Mouse (Mus musculus) kidney, postnatal 10 days (tissue): Measurements from ENCODE around the gene Igsf21.

Source experiments
- DNase-seq: peaks from one replicate; pipeline ENCODE4 v3.0.0; 2021; ENCODE audit warnings: mixed read lengths

Igsf21 gene

DNA sequence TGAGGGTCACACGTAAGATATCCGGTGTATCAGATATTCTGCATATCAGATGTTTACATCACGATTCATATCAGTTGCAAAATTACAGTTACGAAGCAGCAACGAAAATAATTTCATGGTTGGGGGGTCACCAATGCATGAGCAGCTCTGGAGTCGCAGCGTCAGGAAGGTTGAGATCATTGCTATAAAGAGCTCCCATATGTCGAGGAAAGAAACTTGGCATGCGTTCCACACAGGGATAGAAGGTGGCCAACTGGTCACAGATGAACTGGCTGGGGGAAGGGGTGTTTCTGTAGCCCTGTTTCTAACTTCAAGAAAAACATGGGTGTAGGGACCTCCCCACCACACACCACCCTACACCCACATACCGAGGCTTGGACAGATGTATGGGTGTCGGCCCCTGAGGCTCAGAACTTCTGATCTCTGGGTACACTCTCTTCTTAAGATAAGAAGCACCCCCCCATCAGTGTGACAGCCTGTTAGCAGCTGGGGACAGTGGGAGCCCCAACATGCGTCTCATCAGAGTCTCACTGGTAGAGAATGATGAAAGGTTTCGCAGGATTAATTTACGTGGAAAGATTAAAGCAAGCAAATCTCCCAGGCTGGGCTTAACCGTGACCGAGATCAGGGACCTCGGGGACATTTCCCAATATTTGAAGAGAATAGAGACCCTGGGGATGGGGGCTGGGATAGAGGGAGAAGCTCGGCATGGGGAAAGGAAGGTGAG, 54.1 kb downstream of the Igsf21 start:
- DNase-seq, result no peak

DNA sequence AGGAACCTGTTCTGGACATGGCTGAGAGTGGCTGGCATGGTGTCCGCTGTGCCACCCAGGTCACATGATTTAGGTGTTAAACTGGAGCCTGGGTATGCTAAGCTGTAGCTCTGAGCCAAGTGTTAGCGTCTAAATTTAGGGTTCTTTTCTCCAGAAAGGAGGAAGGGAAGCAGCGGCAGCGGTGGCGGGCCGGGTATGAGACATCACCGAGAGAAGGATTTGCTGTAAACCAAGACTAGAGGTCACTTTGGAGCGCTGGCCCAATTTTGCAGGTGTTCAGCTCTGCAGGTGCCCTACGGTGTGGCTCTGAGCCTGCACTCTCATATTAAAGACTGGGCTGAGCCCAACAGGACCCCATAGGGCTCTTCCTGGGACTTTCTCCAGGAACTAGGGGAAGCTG, 57.0 kb downstream of the Igsf21 start:
- no peak for DNase-seq

DNA sequence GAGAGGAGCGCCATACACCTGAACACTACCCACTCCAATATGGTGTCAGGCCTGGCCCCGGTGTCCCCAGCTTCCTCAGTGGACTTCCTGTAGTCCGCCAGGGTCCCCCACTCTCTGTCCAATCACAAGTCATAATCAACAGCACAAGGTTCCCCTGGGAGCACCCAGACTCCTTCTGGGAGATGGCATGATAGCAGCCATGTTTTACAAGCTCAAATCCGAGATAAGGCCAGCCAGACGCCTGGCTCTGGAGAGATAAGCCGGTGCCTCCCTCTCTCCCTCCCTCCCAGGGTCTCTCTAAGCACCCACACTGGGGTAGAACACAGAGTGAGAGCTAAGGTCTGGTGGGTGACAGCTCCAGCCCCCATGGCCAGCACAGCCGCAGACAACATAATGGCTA, 58.0 kb downstream of the Igsf21 start:
- no peak for DNase-seq

DNA sequence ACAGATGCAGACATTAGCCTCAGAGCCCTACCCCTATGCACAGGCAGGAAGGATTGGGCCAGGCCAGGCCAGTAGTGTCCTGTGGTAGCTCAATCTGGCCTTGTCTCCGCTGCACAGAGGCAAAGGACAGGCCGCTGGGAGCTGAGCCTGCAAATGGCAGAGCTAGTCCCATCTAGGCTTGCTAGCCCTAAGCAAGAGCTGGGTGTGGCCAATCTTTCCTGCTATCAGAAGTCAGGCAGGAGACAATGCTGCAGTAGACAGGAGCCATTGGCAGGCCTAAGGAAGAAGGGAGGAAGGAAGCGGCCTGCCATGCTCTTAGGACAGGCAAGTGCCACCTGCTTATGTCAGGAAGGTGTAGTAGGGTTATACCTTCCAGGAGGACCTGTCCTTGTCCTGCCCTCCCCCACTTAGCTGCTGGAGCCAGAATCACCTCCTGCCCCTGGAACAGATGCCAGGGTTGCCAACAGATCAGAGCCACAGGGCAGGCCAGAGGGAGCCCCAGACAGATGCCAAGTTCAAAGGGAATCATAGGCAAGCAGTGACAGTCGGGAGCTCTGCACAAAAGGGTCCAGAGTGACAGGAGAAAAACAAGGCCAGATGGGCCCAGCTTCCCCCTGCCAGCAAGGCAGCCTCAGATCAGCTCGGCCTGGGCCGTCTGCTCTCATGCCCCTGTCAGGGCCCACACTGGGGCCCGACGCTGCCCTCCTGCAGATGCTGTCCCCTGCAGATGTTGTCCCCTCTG, 59.0 kb downstream of the Igsf21 start:
- DNase-seq, result no peak

DNA sequence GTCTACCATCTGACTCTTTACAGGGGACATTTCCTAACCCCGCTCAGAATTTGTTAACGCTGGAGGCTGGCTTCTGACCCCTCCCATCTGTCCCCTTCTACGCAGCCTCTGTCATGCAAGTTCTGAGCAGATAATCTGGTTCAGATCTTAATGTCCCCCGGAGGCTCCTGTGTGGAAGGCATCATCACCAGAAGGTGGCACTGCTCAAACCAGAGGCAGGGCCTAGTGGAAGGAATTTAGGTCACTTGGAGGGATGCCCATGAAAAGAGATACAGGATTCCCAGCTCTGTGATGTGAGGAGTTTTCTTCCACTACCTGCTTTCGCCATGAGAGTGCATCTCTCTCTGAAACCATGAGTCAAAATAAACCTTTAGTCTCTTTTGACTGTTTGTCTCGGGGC, 67.0 kb downstream of the Igsf21 start:
- DNase-seq, result no peak

DNA sequence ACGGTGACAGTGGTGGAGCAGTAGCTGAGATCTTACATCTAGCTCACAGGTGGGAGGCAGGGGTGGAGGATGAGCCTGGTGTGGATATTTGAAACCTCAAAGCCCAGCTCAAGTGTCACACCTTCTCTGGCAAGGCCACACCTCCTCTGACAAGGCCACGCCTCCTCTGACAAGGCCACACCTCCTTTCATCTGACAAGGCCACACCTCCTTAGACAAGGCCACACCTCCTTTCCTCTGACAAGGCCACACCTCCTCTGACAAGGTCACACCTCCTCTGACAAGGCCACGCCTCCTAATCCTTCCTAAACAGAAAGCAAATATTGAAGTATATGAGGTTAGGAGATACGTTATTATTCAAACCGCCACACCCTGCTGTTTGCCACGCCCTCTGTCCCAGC, 69.5 kb downstream of the Igsf21 start:
- DNase-seq, result no peak

DNA sequence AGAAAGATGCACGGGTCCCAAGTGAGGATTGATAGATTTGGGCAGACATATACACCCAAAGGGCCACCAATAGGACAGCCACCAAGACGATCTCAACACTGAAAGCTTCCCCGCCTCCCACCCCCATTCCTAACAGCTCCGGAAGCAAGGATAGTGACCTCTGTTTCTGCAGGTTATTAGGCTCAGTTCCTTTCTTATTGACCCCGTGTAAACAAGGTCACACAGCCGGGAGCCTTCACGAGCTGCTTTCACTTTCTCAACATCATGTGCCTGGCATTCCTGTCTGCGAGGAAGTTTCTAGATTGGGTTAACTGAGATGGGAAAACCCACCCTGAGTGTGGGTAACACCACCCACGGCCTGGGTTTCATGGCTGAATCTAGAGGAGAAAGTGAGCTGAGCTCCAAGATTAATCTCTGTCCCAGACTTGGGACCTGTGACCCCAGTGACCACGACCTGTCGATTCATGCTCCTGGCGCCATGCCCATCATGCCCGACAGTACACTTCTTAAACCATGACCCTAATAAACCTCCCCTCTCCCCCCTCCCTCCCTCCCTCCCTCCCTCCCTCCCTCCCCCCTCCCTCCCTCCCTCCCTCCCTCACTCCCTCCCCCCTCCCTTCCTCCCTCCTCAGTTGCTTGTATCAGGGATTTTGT, 72.7 kb downstream of the Igsf21 start:
- DNase-seq, result peak; percentile 20

DNA sequence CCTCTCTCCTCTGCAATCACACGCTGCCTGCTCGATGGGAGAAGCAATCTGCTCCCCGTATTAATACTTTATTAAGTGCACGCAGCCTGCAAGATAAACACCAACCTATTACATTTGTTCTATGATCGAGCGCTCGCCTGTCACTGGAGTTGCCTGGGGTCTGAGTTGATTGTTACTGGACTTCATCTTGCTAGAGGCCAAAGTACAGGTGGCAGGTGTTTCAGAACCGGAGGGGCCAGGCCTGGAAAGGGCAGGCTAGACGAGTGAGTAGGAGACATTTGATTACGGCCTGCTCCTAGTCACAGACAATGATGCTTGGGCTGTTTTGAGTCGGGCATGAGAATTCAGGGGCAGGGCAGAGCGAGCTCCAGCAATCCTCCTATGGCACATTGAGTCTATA, 73.5 kb downstream of the Igsf21 start:
- no peak for DNase-seq

DNA sequence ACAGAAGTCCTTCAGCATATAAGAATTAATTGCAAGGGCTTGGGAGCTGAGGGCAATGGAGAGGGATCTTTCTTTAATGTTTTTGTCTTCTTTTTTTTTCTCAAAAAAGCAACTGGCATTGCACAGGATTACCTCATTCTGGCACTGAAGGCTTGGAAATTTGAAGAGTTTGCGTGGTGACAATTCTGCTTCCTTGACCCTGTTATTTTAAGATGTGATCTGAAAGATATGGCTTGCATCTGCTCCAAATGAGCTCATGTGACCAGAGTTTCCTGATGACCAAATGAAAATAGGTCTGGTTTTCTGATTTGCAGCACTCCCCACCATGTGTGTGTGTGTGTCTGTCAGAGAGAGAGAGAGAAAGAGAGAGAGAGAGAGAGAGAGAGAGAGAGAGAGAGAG, 74.7 kb downstream of the Igsf21 start:
- DNase-seq, result no peak

DNA sequence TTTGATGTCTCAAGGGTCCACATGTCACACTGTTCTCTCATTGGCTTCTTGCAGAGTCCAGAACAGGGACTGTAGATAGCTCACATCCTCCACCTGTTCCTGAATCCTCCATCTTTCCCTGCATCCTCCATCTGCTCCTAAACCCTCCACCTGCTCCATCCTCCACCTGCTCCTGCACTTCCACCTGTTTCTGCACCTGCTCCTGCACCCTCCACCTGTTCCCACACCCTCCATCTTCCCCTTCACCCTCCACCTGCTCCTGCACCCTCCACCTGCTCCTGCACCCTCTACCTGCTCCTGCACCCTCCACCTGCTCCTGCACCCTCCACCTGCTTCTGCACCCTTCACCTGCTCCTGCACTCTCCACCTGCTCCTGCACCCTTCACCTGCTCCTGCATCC, 75.4 kb downstream of the Igsf21 start:
- no peak for DNase-seq

DNA sequence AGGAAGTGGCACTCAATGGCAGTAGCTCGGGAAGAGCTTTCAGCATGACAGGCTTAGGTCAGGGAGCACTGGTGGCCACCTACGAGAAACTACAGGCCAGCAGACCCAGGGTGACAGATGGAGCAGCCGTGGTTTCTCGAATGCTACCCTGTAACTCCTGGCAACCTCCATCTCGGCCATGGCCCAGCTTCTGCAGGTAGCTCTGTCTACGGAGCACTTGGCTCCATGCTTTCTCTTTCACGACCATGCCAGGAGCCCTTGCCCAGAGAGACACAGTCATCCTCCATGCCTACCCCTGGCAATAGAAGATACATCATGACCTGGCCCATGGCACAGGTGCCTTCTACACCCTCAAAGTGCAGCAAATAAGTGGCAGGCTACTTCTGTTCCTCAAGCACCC, 80.7 kb downstream of the Igsf21 start:
- DNase-seq, result no peak

DNA sequence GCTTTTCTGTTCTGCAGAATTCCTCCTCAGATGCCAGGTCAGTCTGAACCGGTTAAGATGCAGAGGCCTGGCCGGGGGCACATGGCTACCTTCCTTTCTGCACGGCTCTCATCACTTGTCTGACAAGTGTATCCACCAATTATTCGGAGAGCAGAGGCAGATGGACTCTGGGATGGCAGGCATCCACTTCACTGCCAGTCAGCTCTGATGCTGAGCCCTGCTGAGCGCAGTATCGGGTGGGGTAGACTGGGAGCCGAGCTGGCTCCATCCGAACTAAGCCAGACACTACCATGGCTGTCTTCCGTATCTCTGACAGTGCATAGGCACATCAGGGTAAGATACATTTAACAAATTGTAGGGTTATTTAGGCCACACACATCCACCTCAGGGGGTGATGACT, 81.9 kb downstream of the Igsf21 start:
- no peak for DNase-seq

DNA sequence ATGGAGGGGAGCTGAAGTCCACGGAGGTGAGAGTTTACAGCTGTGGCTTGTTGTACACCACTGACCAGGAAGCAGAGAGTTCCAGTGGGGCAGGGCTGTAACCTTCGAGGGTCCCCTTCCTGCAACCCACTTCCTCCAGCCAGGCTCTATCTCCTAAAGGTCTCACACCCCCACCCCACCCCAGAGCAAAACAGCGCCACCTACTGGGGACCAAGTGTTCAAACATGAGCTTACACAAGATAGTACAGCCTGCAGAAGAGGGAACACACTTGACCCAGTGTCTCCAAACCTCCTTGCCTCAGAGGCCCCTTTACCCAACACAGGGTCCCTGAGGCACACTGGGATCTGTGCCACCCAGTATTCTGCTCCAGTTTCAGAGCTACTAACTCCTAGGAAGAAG, 87.0 kb downstream of the Igsf21 start:
- peak; percentile 13 for DNase-seq

DNA sequence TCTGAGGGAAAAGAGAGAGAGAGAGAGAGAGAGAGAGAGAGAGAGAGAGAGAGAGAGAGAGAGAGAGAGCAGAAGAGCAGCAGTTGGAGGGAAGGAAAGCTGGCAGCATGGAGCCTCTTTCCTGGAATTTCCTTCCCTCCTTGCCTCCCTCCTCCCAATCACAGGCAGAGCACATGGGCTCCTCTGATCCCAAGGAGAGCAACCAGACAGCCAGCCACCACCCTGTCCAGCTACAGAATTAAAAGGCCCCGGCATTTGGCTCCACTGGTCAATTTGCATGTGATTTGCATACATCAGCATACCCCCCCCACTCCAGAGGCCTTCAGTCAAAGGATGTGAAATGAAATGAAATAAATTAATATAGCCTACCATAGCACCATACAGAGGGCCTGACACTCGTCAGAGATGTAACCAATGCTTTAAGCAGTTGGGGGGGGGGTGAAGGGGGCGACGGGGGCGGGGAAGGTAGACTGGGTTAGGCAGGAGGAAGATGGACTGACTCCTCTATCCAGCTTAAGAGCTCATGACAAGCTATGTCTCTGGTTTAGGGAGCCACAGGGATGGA, 91.6 kb downstream of the Igsf21 start:
- DNase-seq, result no peak

DNA sequence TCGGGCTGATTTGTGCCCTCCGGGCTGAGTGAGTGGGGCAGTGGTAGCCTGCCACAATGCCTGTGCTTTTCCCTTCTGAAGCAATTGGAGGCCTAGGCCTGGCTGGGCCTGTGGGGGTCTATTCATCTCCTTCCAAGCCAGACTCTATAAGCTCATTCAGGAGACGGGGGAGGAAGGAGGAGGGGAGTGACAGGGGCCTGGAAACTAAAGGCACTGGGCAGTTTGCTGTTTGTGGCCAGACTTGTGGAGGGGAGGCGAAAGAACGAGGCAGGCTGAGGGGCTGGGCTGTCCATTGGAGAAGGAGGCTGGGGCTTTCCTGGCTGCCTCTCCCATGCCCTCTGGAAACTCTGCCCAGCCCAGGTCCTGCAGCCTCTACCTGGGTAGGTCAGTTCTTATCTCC, 92.1 kb downstream of the Igsf21 start:
- no peak for DNase-seq

DNA sequence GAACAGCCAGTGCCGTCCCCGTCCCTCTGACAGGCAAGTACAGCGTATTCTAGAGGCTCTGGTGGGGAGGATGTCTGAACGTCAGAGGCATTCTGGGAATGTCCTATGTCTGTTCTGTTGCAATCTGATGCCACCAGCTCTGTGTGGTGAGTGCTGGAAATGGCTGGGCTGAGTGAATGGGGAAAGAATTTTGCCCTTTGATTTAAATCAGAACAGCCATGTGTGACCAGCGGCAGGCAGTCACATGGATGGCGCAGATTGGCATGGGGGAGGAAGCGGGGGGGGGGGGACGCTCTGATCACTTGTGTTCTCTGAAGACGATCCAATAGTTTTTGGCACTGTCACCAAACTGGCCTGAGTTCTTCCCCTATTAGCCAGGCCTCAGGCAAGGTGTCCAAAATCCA, 92.9 kb downstream of the Igsf21 start:
- no peak for DNase-seq

DNA sequence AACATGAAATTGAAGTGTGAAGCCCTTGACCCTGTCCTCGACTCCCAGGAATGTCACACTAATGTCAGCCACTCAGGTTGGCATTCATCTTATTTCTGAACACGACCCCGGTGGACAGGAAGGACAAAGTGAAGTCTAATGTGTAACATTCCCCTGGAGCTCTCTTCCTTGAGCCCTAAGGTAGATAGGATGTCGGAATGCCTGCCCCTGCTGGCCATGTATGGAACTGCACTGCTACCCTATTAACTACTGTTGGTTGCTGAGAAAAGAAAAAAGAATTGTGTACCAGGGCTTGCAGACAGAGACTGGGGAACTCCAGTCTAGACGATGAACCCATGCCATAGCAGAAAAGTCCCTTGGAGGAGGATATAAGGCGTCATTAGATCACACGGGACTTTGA, 93.5 kb downstream of the Igsf21 start:
- DNase-seq, result peak; percentile 61

DNA sequence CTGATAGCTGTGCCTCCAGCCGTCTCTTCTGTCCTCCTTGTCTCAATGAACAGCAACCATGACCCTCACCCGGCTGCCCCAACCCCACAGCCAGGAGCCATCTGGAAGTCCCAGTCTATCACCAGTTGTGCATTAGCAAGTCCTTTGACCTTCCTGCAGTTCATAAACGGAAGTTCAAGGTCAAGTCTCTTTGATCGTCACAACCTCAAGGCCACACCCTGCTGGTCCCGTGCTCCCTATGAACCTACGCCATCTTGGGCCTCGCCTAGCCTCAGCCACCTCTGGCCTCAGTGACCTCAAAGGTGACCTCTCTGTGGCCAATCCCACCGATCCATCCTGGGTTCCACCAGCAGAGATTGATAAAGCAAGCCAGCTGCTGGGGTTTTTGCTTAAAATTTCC, 96.9 kb downstream of the Igsf21 start:
- DNase-seq, result no peak

DNA sequence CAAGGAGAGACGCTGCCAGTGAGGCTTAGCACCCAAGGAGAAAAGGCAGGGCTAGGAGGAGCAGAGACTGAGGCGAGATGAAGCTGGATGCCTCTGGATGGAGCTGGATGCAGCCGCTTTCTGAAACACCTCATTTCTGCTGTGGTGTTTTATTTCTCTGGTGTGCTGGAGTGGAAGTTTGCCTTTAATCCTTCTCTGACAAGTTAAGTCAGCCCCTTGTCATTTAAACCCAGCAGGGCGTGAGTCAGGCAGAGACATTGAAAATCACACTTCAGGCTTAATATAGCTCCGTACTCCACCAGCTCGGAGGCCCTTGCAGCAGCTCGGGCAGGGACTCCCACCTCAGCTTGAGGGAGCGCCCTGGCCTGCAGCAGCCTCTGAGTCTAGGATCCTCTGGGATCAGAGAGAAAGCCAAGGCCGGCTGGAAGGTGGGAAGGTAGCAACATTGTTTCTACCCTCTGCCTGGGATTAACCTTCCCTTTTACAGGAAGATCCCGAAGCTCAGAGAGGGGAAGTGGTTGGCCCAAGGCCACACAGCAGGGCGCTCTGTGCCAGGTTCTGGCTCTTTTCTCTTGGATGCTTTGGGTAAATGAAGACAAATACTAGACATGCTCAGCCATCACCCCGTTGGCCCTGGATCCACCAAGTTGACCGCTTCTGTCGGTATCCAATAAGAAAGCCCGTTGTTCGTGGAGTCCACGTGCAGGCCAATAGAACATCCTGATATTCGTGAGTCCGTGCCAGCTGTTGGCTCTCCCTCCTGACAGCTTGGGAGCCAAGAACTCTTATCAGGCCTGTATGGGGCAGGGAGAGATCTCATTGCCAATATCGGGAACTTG, 98.5 kb downstream of the Igsf21 start:
- DNase-seq, result peak; percentile 20

DNA sequence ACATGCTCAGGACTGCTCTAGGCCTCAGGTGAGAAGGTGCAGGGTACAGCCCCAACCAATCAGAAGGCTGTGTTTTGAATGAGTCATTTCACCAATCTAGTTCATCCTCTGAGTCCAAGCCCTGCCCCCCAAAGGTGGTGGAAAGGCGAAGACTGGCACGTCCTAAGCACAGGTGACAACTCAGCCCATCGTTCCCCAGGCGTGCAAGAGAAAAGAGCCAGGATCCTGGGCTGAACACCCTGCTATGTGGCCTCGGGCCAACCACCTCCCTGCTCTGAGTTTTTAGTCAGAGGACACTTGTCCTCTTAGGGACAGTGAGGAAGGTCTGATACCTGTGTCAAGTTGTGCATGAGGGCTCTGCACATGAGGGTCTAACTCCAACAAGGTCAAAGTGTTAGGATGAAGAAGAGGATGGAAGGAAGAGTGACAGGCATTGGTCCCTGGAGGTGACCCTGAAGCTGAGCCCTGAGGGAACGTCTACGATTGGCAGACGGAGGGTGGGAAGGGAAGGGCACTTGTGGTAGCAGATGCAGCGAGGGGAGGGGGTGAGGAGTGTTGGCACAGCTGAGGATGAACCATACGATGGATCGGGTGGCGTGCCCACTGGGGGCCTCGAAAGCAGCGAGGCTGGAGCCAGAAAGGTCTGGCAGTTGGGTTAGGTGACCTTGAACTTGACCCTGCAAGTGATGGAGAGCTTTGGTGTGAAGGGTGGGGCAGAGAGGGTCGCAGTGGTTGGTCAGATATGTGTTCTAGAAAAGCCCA, 99.3 kb downstream of the Igsf21 start:
- no peak for DNase-seq

DNA sequence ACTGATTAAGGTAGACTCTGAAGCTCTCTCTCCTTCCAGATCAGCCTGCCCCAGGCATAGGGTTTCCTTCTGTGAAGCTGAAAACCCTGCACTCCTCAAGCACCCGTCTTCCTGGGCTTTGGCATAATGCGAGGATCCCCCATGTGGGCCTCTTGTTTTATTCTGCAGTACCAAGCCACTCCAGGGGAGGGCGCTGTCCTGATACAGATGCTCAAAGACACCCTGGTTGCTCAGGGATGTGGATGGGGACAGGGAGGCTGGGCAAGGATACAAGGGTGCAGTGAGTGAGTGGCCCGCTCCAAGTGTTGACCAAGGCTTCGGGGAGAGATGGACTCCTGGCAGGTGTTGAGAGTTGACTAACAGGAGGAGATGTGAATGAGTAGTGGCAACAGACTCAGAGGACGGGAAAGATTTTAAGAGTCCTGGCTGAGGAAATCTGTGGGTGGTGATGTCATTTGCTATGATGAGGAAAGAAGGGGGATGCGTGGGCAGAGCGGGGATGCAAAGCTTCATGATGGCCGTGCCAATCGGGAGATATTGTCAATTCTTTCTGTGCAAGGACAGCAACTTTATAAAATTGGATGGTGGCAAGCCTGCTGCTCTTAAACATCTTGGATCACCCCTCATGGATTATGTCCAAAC, 102.6 kb downstream of the Igsf21 start:
- no peak for DNase-seq

DNA sequence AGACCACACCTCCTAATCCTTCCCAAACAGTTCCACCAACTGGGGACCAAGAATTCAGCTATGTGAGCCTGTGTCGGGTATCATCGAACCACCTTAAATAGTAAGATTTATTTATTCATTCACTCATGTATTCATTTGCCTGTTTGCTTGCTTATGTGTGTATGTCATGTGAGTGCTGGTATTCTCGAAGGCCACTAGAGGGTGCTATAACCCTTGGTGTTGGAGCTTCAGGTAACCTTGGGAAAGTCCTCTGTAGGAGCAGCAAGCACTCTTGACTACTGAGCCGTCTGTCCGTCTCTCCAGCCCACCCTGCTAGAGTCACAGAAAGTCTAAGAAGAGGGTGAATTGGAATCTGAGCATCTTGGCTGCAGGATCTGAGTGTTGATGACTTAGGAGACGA, 103.4 kb downstream of the Igsf21 start:
- no peak for DNase-seq
